Mouse (Mus musculus): ENCODE measurements around the gene L3mbtl3.

L3mbtl3 gene

GRCm38 (mm10) chr10:26243203-26243602 is 132.6 kb downstream of the L3mbtl3 start:
- DNase-seq (ENCODE audit: low read depth, low spot score): no peak

DNA sequence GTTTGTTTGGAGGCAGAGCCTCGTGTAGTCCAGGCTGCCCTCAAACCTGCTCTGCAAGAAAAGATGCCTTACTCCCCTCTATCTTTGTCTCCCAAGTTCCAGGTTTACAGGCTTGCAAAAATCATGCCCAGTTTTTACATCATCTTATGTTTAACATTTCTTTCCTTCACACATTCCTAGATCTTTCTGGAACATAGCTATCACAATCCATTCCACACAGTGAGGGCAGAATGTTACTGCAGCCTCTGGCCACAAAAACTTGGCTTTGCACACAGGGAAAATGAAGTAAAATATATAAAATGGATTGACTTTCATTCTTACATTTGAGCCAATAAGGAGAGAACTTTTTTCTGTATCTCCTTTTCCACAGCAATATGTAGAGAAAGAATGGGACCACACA is 136.7 kb downstream of the L3mbtl3 start:
- no peak for DNase-seq (ENCODE audit: low read depth, low spot score)

GRCm38 (mm10) chr10:26238559-26238958 is 137.2 kb downstream of the L3mbtl3 start:
- DNase-seq (ENCODE audit: low read depth, low spot score): no peak

DNA sequence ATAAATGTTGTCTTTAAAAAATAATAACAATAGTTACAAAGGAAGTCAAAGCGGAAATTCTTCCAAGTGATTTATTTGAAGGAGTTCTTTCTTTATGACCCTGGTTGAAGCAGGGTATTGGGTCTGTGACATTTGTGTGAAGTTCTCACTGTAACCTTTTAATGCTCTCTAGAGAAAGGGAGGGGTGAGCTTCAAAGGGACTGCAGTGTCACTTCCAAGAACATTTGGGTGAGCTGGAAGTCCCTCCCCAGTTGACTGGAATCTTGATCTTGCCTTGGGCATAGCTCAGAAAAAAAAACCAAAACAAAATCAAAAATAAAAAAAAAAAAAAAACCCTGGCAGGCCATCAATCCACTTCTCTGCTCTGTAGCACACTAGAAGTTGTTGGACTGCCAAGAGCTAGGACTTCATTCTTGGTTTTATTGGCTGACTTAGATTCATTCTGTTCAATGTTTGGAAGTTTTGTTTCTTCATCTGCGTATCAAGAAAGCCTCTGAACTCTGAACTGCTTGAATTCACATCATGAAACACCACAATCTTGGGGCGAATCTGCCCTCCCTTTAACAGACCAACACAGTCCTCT is 143.6 kb downstream of the L3mbtl3 start:
- DNase-seq (ENCODE audit: low read depth, low spot score): no peak

- DNase-seq (ENCODE audit: low read depth, low spot score): peak; percentile 30
Measured at GRCm38 (mm10) chr10:26229488-26229887, 146.3 kb downstream of the L3mbtl3 start, which contains the start of gene Samd3. Gene Samd3, plus strand, starts transcription at chr10:26229707.

DNA sequence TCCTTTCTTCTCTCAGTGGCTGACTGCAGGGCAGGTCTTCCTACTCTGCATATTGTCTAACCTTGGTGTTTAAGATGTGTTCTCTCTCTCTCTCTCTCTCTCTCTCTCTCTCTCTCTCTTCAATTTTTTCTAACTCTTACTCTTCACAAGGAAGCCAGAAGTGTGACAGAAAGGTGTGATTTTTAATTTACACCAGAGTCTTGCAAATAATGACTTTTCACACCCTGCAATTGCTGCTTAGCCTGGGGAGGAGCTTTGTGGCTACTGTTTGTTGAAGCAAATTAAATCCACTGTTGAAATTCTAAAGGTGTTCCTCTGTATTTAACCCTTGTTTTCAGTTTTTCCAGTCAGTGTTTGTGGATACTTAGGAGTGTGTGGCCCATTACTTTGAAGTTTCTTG is 147.6 kb downstream of the L3mbtl3 start:
- DNase-seq (ENCODE audit: low read depth, low spot score): no peak

DNA sequence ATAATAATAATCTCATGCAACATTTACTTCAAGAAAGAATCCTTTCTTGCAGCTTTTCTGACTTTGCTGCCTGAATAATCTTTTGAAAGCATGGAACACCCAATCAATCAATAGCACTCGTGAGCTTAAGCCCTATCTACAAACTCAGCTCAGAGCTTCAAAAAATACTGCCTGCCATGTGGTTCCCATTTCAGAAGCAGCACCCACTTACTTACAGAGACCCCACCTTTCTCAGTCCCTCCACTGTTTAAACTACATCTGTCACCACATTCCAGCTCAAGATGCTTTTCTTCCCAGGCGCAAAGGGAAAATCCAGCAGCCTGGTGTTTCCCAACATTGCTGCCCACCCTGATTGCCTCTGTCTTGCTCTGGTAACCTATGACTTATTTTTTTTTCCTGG is 149.0 kb downstream of the L3mbtl3 start:
- DNase-seq (ENCODE audit: low read depth, low spot score): no peak

GRCm38 (mm10) chr10:26226241-26226640 is 149.5 kb downstream of the L3mbtl3 start:
- no peak for DNase-seq (ENCODE audit: low read depth, low spot score)
